Mouse (Mus musculus) brain, embryonic 14.5 days (tissue): Measurements from ENCODE around the gene 4933405L10Rik. TPM values are rescaled to one million over a fixed set of nuclear protein-coding genes. Genes with fewer than 3 reads are reported as not detected.
A peak's percentile ranks its signal among the peaks of the same experiment; 100 is the strongest.

Experiments
- DNase-seq: peaks from one replicate; pipeline ENCODE4 v3.0.0-alpha.2; 2011; ENCODE audit warnings: low read depth
- CTCF ChIP-seq: fragments of 200-500 bp; IDR thresholded peaks from 2 replicates; pipeline ENCODE4 v1.5.1; 2012; ENCODE audit warnings: inconsistent platforms, mild to moderate bottlenecking, moderate library complexity, borderline replicate concordance; ENCODE audit not compliant: insufficient read depth, insufficient read length; ENCODE audit errors: extremely low read depth
- POLR2A ChIP-seq: fragments of 200-500 bp; IDR thresholded peaks from 2 replicates; pipeline ENCODE4 v1.6.1; 2012; ENCODE audit warnings: mild to moderate bottlenecking, inconsistent platforms, borderline replicate concordance; ENCODE audit not compliant: poor library complexity, insufficient read depth, insufficient read length, severe bottlenecking; ENCODE audit errors: extremely low read depth
- polyA plus RNA-seq: library from polyadenylated mRNA; depleted of rRNA; stranded (reverse); fragments of >200 nt; gene quantifications from 2 replicates; pipeline ENCODE4 v1.2.3, GENCODE M21; 2012; rRNA removed

The 4933405L10Rik gene
- polyA plus RNA-seq, 1 experiment: not detected

- no peak for DNase-seq
- TF ChIP-seq CTCF (no peak), POLR2A (no peak)
Observed at GRCm38 (mm10) chr8:105727397-105728124, 20.1 kb downstream of the 4933405L10Rik start.

GRCm38 (mm10) chr8:105732186-105732585 is 24.7 kb downstream of the 4933405L10Rik start:
- TF ChIP-seq POLR2A (no peak), CTCF (no peak)
- no peak for DNase-seq

- no peak for DNase-seq
- TF ChIP-seq CTCF (no peak), POLR2A (no peak)
Observed at GRCm38 (mm10) chr8:105739216-105739615, 31.8 kb downstream of the 4933405L10Rik start.

GRCm38 (mm10) chr8:105743301-105743700 is 35.8 kb downstream of the 4933405L10Rik start:
- DNase-seq: no peak
- TF ChIP-seq POLR2A: no peak
- TF ChIP-seq CTCF: no peak

GRCm38 (mm10) chr8:105750606-105751005 is 43.2 kb downstream of the 4933405L10Rik start:
- peak; percentile 91 for DNase-seq
- TF ChIP-seq CTCF (no peak), POLR2A (no peak)

- TF ChIP-seq POLR2A: no peak
- TF ChIP-seq CTCF: no peak
Observed at GRCm38 (mm10) chr8:105753916-105754315, 46.5 kb downstream of the 4933405L10Rik start.

GRCm38 (mm10) chr8:105754688-105755087 is 47.2 kb downstream of the 4933405L10Rik start:
- DNase-seq: no peak
- no peak for TF ChIP-seq CTCF

More at GRCm38 (mm10) chr8:105753916-105754315, 46.5 kb downstream of the 4933405L10Rik start:
- no peak for DNase-seq

GRCm38 (mm10) chr8:105757796-105758276 is 50.4 kb downstream of the 4933405L10Rik start:
- DNase-seq: peak; percentile 51
- TF ChIP-seq CTCF (no peak), POLR2A (no peak)

GRCm38 (mm10) chr8:105758277-105759108 is 51.0 kb downstream of the 4933405L10Rik start, which contains the start of gene Gfod2:
TSS of gene Gfod2 (minus strand) at chr8:105758664.
- no peak for TF ChIP-seq POLR2A
- no peak for TF ChIP-seq CTCF
- DNase-seq: peak; percentile 98

Other genes with a start within 250 kb of the 4933405L10Rik start
- 62.7 and 89.6 TPM in 2 replicates for gene Tppp3, start 236.1 kb upstream of the 4933405L10Rik start, polyA plus RNA-seq
- gene Zdhhc1, start 210.8 kb upstream of the 4933405L10Rik start, polyA plus RNA-seq: 40.0 and 46.2 TPM in 2 replicates
- gene Hsd11b2, start 188.9 kb upstream of the 4933405L10Rik start, polyA plus RNA-seq: 8.3 and 12.1 TPM in 2 replicates
- 210 and 236 TPM in 2 replicates for gene Atp6v0d1, start 141.6 kb upstream of the 4933405L10Rik start, polyA plus RNA-seq
- gene Ripor1, start 102.4 kb upstream of the 4933405L10Rik start, polyA plus RNA-seq: 23.7 and 40.3 TPM in 2 replicates
- 36.6 and 54.8 TPM in 2 replicates for gene Ctcf, start 71.1 kb upstream of the 4933405L10Rik start, polyA plus RNA-seq
- 0.26 and 0.55 TPM in 2 replicates for gene Agrp, start 70.3 kb upstream of the 4933405L10Rik start, polyA plus RNA-seq
- 13.7 and 20.5 TPM in 2 replicates for gene Carmil2, start 21.4 kb upstream of the 4933405L10Rik start, polyA plus RNA-seq
- 62.5 and 79.9 TPM in 2 replicates for gene Acd, start 6.6 kb upstream of the 4933405L10Rik start, polyA plus RNA-seq
- gene Pard6a, start 6.5 kb upstream of the 4933405L10Rik start, polyA plus RNA-seq: 40.7 and 59.2 TPM in 2 replicates
- 19.9 and 32.7 TPM in 2 replicates for gene Enkd1, start 555 bp downstream of the 4933405L10Rik start, polyA plus RNA-seq
- 56.1 and 62.6 TPM in 2 replicates for gene Gfod2, start 51.0 kb downstream of the 4933405L10Rik start, polyA plus RNA-seq
- 35.7 and 39.7 TPM in 2 replicates for gene Ranbp10, start 119.7 kb downstream of the 4933405L10Rik start, polyA plus RNA-seq
- gene Tsnaxip1, start 120.1 kb downstream of the 4933405L10Rik start, polyA plus RNA-seq: 0.37 and 0.54 TPM in 2 replicates
- gene Cenpt, start 145.6 kb downstream of the 4933405L10Rik start, polyA plus RNA-seq: 83.0 and 109 TPM in 2 replicates
- gene Thap11, start 147.5 kb downstream of the 4933405L10Rik start, polyA plus RNA-seq: 61.3 and 78.5 TPM in 2 replicates
- gene Nutf2, start 152.9 kb downstream of the 4933405L10Rik start, polyA plus RNA-seq: 190 and 196 TPM in 2 replicates
- 80.3 and 85.4 TPM in 2 replicates for gene Edc4, start 173.2 kb downstream of the 4933405L10Rik start, polyA plus RNA-seq
- 0.90 and 1.6 TPM in 2 replicates for gene Nrn1l, start 185.9 kb downstream of the 4933405L10Rik start, polyA plus RNA-seq
- 23.6 and 26.8 TPM in 2 replicates for gene Pskh1, start 192.8 kb downstream of the 4933405L10Rik start, polyA plus RNA-seq
- 7.8 and 10.2 TPM in 2 replicates for gene Ctrl, start 226.2 kb downstream of the 4933405L10Rik start, polyA plus RNA-seq
- 51.6 and 64.8 TPM in 2 replicates for gene Psmb10, start 230.8 kb downstream of the 4933405L10Rik start, polyA plus RNA-seq
- gene Lcat, start 235.7 kb downstream of the 4933405L10Rik start, polyA plus RNA-seq: 2.0 and 2.3 TPM in 2 replicates